Mouse (Mus musculus): ENCODE results near the gene Itm2c.

DNA sequence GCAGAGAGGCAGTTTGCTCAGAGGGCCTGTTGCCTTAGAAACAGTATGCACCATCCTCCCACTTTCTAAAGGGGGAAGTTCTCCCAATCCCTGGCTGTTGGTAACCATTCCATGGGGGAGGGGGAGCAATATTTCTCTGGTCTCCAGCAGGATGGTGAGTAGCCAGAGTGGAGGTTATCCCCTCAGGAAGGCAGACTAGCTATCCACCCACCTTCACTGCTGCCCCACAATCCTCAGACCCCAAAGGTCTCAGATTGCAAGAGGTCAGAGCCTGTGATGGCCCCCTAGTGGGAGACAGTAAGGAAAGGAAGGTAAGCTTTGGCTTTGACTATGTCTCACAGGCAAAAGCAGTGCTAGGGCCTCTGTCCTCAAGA is 5.3 kb downstream of the Itm2c start:
- TF ChIP-seq HCFC1 (IDR thresholded peaks at IDR 0.05; ENCODE audit: borderline replicate concordance, insufficient read depth, low read length) (no peak), CHD2 (IDR thresholded peaks at IDR 0.05; ENCODE audit: low read depth, low read length) (no peak), ZNF384 (IDR thresholded peaks at IDR 0.05; ENCODE audit: low read depth, low read length) (no peak), MAFK (IDR thresholded peaks at IDR 0.05; ENCODE audit: insufficient read depth, low read depth, low read length) (no peak), ZC3H11A (IDR thresholded peaks at IDR 0.05; ENCODE audit: borderline replicate concordance, low read depth, low read length) (no peak)
